Mouse (Mus musculus) frontal cortex, adult (tissue): ENCODE data around the gene Cyb5b.

Experiments
- ATAC-seq: cut with Nextera tagmentation; 2 replicates; pipeline ENCODE4 v1.9.2; 2017; ENCODE audit warnings: mild to moderate bottlenecking, moderate library complexity, mixed read lengths; ENCODE audit not compliant: low TSS enrichment

Cyb5b gene

DNA sequence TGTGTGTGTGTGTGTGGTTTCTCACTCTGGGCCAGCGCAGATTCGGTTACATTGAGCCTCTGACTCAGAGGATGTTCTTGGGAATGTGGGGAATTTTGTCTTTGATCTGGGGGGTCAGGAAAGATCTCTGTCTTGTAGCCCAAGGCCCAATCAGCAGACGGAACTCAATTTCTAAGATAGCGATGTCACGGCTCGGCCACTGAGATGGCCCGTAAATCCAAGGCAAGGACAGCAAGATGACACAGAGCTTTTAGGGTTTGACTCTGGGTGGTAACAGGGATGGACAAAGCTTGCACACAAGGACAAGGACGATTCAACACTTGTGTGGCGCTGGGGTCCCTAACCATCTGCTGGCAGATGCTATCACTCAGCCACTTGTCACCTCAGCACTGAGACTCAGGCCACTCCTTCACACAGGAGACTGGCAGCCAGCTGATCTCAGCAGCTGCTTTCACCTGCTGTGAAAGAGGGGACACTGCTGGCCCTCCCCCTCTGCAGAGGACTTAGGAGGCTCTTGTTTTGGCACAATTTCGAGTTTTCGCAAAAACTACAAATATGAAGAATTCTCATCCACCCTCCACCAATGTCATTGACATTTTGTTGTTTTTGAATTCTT, 76.7 kb downstream of the Cyb5b start:
- ATAC-seq: no peak

DNA sequence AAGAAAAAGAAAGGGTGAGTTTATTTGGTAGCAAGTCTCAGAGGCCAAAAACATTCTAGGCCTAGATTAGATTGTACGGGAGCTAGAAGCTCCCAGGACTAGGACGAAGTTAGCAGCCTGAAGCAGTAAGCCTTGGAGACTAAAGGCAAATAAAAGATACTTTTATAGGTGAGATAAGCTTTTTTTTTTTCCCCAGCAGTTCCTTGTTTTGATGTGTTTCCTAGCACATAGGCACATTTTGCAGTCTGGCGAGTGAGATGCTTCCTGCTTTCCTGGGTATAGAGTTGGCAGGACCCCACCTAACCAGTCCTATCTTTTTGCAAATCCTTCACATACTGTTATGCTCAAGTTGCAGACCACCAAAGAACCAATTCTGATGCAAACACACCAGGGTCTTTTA, 82.8 kb downstream of the Cyb5b start:
- no peak for ATAC-seq

DNA sequence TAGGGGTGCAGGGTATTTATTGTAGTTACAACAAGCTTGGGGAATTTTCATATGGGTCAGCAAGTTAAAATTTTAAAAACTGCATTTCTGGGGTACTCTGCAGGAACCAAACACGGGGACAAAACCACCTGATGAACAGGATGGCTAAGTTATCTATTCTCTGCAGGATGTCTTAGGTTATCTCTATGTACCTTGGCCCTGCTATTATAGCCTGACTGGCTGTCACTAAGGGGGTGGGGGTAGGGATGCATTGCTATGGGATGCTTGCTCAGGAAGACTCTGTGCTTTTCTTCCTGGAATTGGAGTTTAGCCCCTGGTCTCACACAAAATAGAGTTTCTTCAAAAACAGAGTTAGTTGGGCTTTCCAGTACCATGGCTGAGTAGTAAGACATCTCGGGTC, 83.3 kb downstream of the Cyb5b start:
- ATAC-seq: no peak
